Mouse (Mus musculus) hindbrain, postnatal 0 days (tissue): ENCODE data around the gene Mrgpre. TPM values are rescaled to one million over a fixed set of nuclear protein-coding genes. Genes with fewer than 3 reads are reported as not detected.

Experiments
- ATAC-seq: fragments of 200-750 bp; cut with Nextera tagmentation; 2 replicates; pipeline ENCODE4 v1.8.0; 2017; ENCODE audit warnings: mild to moderate bottlenecking, moderate TSS enrichment, moderate library complexity
- DNase-seq: peaks from one replicate; pipeline ENCODE4 v3.0.0-alpha.2; 2015; ENCODE audit warnings: low spot score
- H3K27ac ChIP-seq: fragments of 300-500 bp; sonication (generic); 2 replicates; pipeline ENCODE4 v1.5.1; 2014; ENCODE audit warnings: mild to moderate bottlenecking
- H3K27me3 ChIP-seq: fragments of 300-500 bp; sonication (generic); 2 replicates; pipeline ENCODE4 v1.6.1; 2014; ENCODE audit warnings: low read length, mixed read lengths; ENCODE audit not compliant: insufficient read depth
- H3K36me3 ChIP-seq: fragments of 300-500 bp; sonication (generic); 2 replicates; pipeline ENCODE4 v1.6.1; 2014; ENCODE audit warnings: low read length, mixed read lengths; ENCODE audit not compliant: insufficient read depth
- H3K4me1 ChIP-seq: fragments of 300-500 bp; sonication (generic); 2 replicates; pipeline ENCODE4 v1.6.1; 2014; ENCODE audit warnings: antibody characterized with exemption, low read length, mixed read lengths; ENCODE audit not compliant: insufficient read depth
- H3K4me2 ChIP-seq: fragments of 300-500 bp; sonication (generic); 2 replicates; pipeline ENCODE4 v1.6.1; 2014; ENCODE audit warnings: low read depth, mild to moderate bottlenecking, low read length, moderate library complexity, mixed read lengths
- H3K4me3 ChIP-seq: fragments of 300-500 bp; sonication (generic); 2 replicates; pipeline ENCODE4 v1.5.1; 2014; ENCODE audit warnings: low read length
- H3K9ac ChIP-seq: fragments of 300-500 bp; sonication (generic); replicated peaks from 2 replicates; pipeline ENCODE4 v1.6.1; 2014; ENCODE audit warnings: mild to moderate bottlenecking, low read length, moderate library complexity, mixed read lengths
- H3K9me3 ChIP-seq: fragments of 300-500 bp; sonication (generic); 2 replicates; pipeline ENCODE4 v1.6.1; 2016; ENCODE audit warnings: low read length, mixed read lengths
- CTCF ChIP-seq: IDR thresholded peaks from 2 replicates; pipeline ENCODE4 v1.5.1; 2016; ENCODE audit warnings: antibody characterized with exemption, control low read depth, low read depth
- WGBS: fragments of 180-500 bp; shearing (Covaris S2); extraction: QIAGEN DNeasy Blood & Tissue Kit; methylation state at CpG from one replicate; pipeline ENCODE4 v1.1.7; 2014; 5-methylcytosine and 5-hydroxymethylcytosine counted together
- polyA plus RNA-seq: library from polyadenylated mRNA; unstranded; fragments of >200 nt; fragmentation: Nextera tagmentation; extraction: Ambion mirVana; gene quantifications from 2 replicates; pipeline ENCODE4 v1.2.1, GENCODE M21; 2015
- total RNA-seq: library from RNA; depleted of rRNA; stranded (reverse); fragments of >200 nt; gene quantifications from 2 replicates; pipeline ENCODE4 v1.2.3, GENCODE M21; 2014

The Mrgpre gene
- total and polyA plus RNA-seq, 2 experiments from 2014 or later, result 6.8 to 10.9 TPM

- DNase-seq, result peak; percentile 77
- Histone ChIP-seq H3K4me3 (no peak overlapping the region), H3K4me1 (no peaks in the 10 kb centered on the region), H3K4me2 (no peak overlapping the region), H3K27me3 (no peaks in the 10 kb centered on the region), H3K9ac (no peak overlapping the region), H3K27ac (no peak overlapping the region), H3K9me3 (no peaks in the 10 kb centered on the region), H3K36me3 (peaks cover 8% of the 10 kb centered on the region; the same call in 1 of the 2 replicates)
- no peak for TF ChIP-seq CTCF
- ATAC-seq, result peak; percentile 46; the same call in 1 of the 2 replicates
- 38% methylated on average over 5 of the region's 5 CpGs for WGBS
Observed at GRCm38 (mm10) chr7:143805199-143805624, 20.9 kb upstream of the Mrgpre start.

- Histone ChIP-seq H3K9me3 (no peaks in the 10 kb centered on the region), H3K27me3 (no peaks in the 10 kb centered on the region), H3K4me3 (no peak overlapping the region), H3K4me2 (no peak overlapping the region), H3K4me1 (no peaks in the 10 kb centered on the region), H3K27ac (no peak overlapping the region), H3K36me3 (peaks cover 35% of the 10 kb centered on the region), H3K9ac (no peak overlapping the region)
- WGBS, result 85% methylated on average over 8 of the region's 8 CpGs
- no peak for ATAC-seq
- no peak for TF ChIP-seq CTCF
- no peak for DNase-seq
Observed at GRCm38 (mm10) chr7:143801195-143802065, 17.1 kb upstream of the Mrgpre start.

DNA sequence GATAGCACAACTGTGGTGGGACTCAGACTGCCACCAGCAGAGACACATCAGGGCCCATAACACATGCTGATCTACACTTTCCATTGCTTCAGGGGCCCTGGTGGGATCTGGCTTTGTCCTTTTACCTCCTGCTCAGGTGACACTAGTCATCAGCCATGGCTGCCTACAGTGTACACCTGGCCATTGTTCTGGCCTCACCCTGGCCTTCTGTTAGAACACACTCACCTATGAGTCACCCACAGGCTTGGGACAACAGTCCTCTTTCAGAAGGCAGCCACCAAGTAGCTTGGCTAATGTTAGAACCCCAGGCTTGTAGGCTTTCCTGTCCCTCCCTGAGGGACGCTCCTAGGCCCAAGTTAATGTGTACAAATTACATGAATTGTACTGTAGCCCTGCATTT lies 16.5 kb upstream of the Mrgpre start:
- 100% methylated on average over 1 of the region's 1 CpGs for WGBS
- Histone ChIP-seq H3K4me2 (no peak overlapping the region), H3K36me3 (peaks cover 34% of the 10 kb centered on the region), H3K9me3 (no peaks in the 10 kb centered on the region), H3K4me3 (no peak overlapping the region), H3K4me1 (no peaks in the 10 kb centered on the region), H3K9ac (no peak overlapping the region), H3K27ac (no peak overlapping the region), H3K27me3 (no peaks in the 10 kb centered on the region)
- ATAC-seq (no peak), DNase-seq (no peak)
- TF ChIP-seq CTCF, result no peak

- Histone ChIP-seq H3K4me3 (no peak overlapping the region), H3K9ac (no peak overlapping the region), H3K27me3 (no peaks in the 10 kb centered on the region), H3K36me3 (peaks cover 30% of the 10 kb centered on the region), H3K9me3 (no peaks in the 10 kb centered on the region), H3K27ac (no peak overlapping the region), H3K4me2 (no peak overlapping the region), H3K4me1 (no peaks in the 10 kb centered on the region)
- WGBS, result 92% methylated on average over 4 of the region's 4 CpGs
- ATAC-seq (no peak), DNase-seq (no peak)
- no peak for TF ChIP-seq CTCF
Observed at GRCm38 (mm10) chr7:143798783-143799182, 14.5 kb upstream of the Mrgpre start.

DNA sequence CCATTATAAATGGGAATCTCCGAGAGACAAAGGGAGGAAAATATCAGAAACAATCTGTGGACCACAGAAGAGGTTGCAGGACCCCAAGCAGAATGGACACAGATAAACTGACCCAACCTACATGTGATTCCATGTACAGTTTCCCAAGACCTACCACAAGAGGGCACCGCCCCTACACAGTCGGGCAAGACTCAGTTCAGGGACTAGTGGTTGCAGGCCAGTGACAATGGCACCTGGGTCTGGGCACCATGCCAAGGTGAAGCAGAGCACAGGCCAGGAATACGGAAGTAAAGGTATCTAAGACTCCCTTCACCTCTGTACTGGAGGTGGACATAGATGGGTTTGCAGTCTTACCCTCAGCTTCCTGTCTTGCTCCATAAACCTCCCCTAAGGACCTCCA lies 8.8 kb upstream of the Mrgpre start:
- 53% methylated on average over 4 of the region's 4 CpGs for WGBS
- no peak overlapping the region for H3K27ac ChIP-seq
- no peaks in the 10 kb centered on the region for H3K4me1 ChIP-seq
- ATAC-seq, result no peak
- H3K4me2 ChIP-seq, result no peak overlapping the region
- H3K27me3 ChIP-seq, result no peaks in the 10 kb centered on the region
- TF ChIP-seq CTCF, result peak; percentile 65
- DNase-seq, result peak; percentile 19
- H3K9me3 ChIP-seq, result no peaks in the 10 kb centered on the region
- H3K36me3 ChIP-seq, result peaks cover 14% of the 10 kb centered on the region
- no peak overlapping the region for H3K4me3 ChIP-seq
- no peak overlapping the region for H3K9ac ChIP-seq

DNA sequence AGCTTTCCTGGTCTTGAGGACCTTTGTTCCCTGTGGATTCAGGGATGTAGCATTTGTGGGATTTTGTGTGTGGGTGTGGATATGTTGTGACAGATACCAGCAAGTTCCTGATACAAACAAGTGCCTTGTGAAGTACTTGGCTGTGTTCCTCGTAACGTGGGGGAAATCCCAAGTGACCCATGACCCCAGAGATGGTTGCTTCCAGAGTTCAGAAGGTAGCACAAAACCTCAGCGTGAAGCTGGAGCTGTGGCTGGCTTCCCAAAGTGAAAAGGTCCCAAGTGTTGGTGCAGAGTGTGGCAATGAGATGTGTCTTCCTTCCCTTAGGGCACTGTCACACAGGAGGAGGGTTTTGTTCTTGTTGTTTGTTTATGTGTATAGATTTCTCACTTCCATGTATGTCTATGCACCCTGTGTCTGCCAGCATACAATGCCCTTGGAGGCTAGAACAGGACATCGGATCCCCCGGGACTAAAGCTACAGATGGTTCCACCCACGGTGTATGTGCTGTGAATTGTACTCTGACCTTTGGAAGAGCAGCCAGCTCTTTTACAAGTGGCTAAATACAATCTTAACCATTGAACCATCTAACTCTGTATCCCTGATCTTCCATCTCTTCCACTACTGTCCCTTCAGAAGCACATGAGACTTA lies 8.2 kb upstream of the Mrgpre start:
- Histone ChIP-seq H3K36me3 (peaks cover 9% of the 10 kb centered on the region; the same call in 1 of the 2 replicates), H3K9ac (no peak overlapping the region), H3K9me3 (no peaks in the 10 kb centered on the region), H3K4me1 (no peaks in the 10 kb centered on the region), H3K4me3 (no peak overlapping the region), H3K27me3 (no peaks in the 10 kb centered on the region), H3K27ac (no peak overlapping the region), H3K4me2 (no peak overlapping the region)
- no peak for ATAC-seq
- TF ChIP-seq CTCF, result no peak
- 73% methylated on average over 6 of the region's 6 CpGs for WGBS
- DNase-seq, result no peak
